ENCODE assay signal across 12 mouse cellular contexts in the genomic region with DNA sequence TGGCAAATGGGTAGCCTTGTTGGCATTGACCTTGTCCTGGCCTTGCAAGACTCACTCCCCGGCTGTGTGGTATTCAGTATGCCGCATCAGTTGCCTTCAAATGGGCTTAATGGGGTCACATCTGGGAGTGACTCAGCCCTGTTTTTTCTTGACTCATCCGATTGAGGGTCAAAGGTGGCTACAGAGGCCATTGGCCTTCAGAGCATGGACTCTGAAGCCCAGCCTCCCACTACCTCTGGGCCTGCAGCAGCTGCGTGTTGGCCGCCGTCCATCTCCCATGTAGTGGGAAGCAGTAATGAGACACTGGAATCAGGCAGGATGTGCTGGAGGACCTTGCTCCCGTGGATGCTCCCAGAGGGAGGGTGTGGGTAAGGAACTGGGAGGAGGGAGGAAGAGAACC. TPM values are rescaled to one million over a fixed set of nuclear protein-coding genes. Genes with fewer than 3 reads are reported as not detected.
DNase-seq lines count a peak whose midpoint lies in the region; ATAC-seq lines count a peak whose summit lies in the region.
"Had no signal": no experiment of that assay in that cellular context is flagged by ENCODE, and none has a peak within 500 bp of the region (broad histone marks: within the 10 kb centered on the region; RNA-seq: fewer than 3 reads in every experiment).

No protein-coding gene starts in this region.

- no peak overlapping the region for H3K9ac ChIP-seq in liver, embryonic 11.5 days (ENCODE audit: low read depth, low read length)
- H3K9ac ChIP-seq: embryonic facial prominence, embryonic 12.5 days had no signal

- WGBS in liver, embryonic 11.5 days: 73% methylated on average over 7 of the region's 7 CpGs

- H3K4me3 ChIP-seq in liver, embryonic 11.5 days (ENCODE audit: low read depth, low read length): no peak overlapping the region
- H3K4me3 ChIP-seq: embryonic facial prominence, embryonic 12.5 days; left cerebral cortex, adult 2 months had no signal

- H3K27ac ChIP-seq in liver, embryonic 11.5 days (ENCODE audit: low read depth, low read length): no peak overlapping the region
- H3K27ac ChIP-seq: embryonic facial prominence, embryonic 12.5 days; left cerebral cortex, adult 2 months had no signal

- ATAC-seq in liver, embryonic 11.5 days (replicated peaks; ENCODE audit: low FRiP score): no peak

- H3K4me1 ChIP-seq in liver, embryonic 11.5 days (replicated peaks; ENCODE audit: control insufficient read depth, insufficient read depth, low read length): no peaks in the 10 kb centered on the region
- H3K4me1 ChIP-seq: embryonic facial prominence, embryonic 12.5 days had no signal

- H3K4me2 ChIP-seq in liver, embryonic 11.5 days: no peak overlapping the region
- H3K4me2 ChIP-seq: embryonic facial prominence, embryonic 12.5 days; midbrain, embryonic 11.5 days had no signal

- no peaks in the 10 kb centered on the region for H3K36me3 ChIP-seq in liver, embryonic 11.5 days (ENCODE audit: control insufficient read depth, insufficient read depth, low read length)
- H3K36me3 ChIP-seq: embryonic facial prominence, embryonic 12.5 days had no signal

- H3K9me3 ChIP-seq in liver, embryonic 11.5 days (ENCODE audit: control insufficient read depth, low read length): no peaks in the 10 kb centered on the region
- H3K9me3 ChIP-seq: embryonic facial prominence, embryonic 12.5 days had no signal

- no peaks in the 10 kb centered on the region for H3K27me3 ChIP-seq in liver, embryonic 11.5 days (replicated peaks; ENCODE audit: control insufficient read depth, insufficient read depth, low read length)
- H3K27me3 ChIP-seq: embryonic facial prominence, embryonic 12.5 days had no signal

- DNase-seq in liver: peak; percentile 51
- no peak for DNase-seq in liver, embryonic 11.5 days (ENCODE audit: low spot score)
- DNase-seq in gastrocnemius, postnatal 25 days: peak; percentile 63
- DNase-seq in kidney, postnatal 25 days: peak; percentile 92 to 96
- peak; percentile 47 for DNase-seq in testis, postnatal 14 days (ENCODE audit: low spot score)
- no peak for DNase-seq in layer of hippocampus, adult 11-12 months (ENCODE audit: low spot score)
- no peak for DNase-seq in cerebellum, adult 8-10 months
- no peak for DNase-seq in lung, postnatal 14 days
- DNase-seq: thymus, adult 18-20 months had no signal

RNA-seq across cellular contexts. Expression of gene Epb41l1, which starts 33.1 kb away (rescaled TPM):
- 1.4 and 1.5 TPM in 2 replicates for polyA plus RNA-seq in liver, embryonic 11.5 days (2014; fragmentation: Nextera tagmentation; extraction: Ambion mirVana)
- 1 to 10 TPM; 3.0 to 7.9 TPM for total RNA-seq in gastrocnemius, postnatal 25 days (2021)

Comparison
In these comparisons a context has a peak if more than half of its experiments do, and no peak if none do; other contexts are left out.
1. DNase-seq: peak in liver (single experiment), gastrocnemius, postnatal 25 days (single experiment), kidney, postnatal 25 days (2 of 2) and testis, postnatal 14 days (single experiment); none in liver, embryonic 11.5 days (single experiment), layer of hippocampus, adult 11-12 months (single experiment), cerebellum, adult 8-10 months (single experiment) and lung, postnatal 14 days (single experiment).